In the genomic region with DNA sequence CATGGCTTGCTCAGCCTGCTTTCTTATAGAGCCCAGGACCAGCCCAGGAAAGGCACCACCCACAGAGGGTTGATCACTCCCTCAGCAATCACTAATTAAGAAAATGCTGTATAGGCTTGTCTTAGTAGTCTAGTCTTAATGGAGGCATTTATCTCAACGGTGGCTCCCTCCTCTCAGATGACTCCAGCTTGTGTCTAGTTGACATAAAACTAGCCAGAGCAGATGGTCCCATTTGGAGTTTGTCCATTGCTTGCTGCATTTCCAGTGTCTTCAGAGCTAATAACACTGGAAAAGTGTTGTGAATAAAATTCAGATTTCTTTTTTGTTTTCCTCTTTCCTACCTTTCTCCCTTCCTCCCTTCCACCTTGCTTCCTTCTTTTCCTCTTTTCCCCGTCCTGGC, we compare ENCODE assay signal across 18 mouse cellular contexts. TPM values are rescaled to one million over a fixed set of nuclear protein-coding genes. Genes with fewer than 3 reads are reported as not detected.
DNase-seq lines count a peak whose midpoint lies in the region; ATAC-seq and TF ChIP-seq lines count a peak whose summit lies in the region.
"Had no signal": no experiment of that assay in that cellular context is flagged by ENCODE, and none has a peak within 500 bp of the region (broad histone marks: within the 10 kb centered on the region; RNA-seq: fewer than 3 reads in every experiment).

No protein-coding gene starts in this region.

- no peak for DNase-seq in heart, adult 8-10 months (ENCODE audit: low spot score)
- no peak for DNase-seq in liver, adult 2 months (ENCODE audit: extremely low read depth, low read depth, low spot score)
- peak; percentile 31 for DNase-seq in cerebellum, adult 8-10 months
- no peak for DNase-seq in frontal cortex, postnatal 10 days (ENCODE audit: low spot score in 2 of 2)
- DNase-seq: adrenal gland, postnatal 25 days; kidney, adult 18-20 months; kidney, postnatal 14 days; lung, adult 2 months; thymus, postnatal 14 days had no signal

- no peaks in the 10 kb centered on the region for H3K27me3 ChIP-seq in heart, embryonic 13.5 days (replicated peaks)
- no peaks in the 10 kb centered on the region for H3K27me3 ChIP-seq in liver, adult 2 months (ENCODE audit: control insufficient read depth, insufficient read depth, low read length)
- no peaks in the 10 kb centered on the region for H3K27me3 ChIP-seq in liver, embryonic 12.5 days (replicated peaks)
- H3K27me3 ChIP-seq in neural tube, embryonic 14.5 days (ENCODE audit: control insufficient read depth, insufficient read depth, low read length), result no peaks in the 10 kb centered on the region
- no peaks in the 10 kb centered on the region for H3K27me3 ChIP-seq in intestine, embryonic 16.5 days (replicated peaks; ENCODE audit: control insufficient read depth, insufficient read depth, low read length)
- H3K27me3 ChIP-seq: CH12.LX; limb, embryonic 12.5 days had no signal

- WGBS in heart, embryonic 13.5 days, result 64% methylated on average over 2 of the region's 2 CpGs
- WGBS in liver, adult 2 months, result 84% methylated on average over 2 of the region's 2 CpGs
- 71% methylated on average over 2 of the region's 2 CpGs for WGBS in liver, embryonic 12.5 days (ENCODE audit: insufficient replicate concordance)
- WGBS in neural tube, embryonic 14.5 days, result 65% methylated on average over 2 of the region's 2 CpGs
- WGBS in intestine, embryonic 16.5 days, result 71% methylated on average over 2 of the region's 2 CpGs

- no peak for TF ChIP-seq POLR2A in liver, adult 2 months (IDR thresholded peaks at IDR 0.05; ENCODE audit: extremely low read depth, insufficient read depth, low read length)

- H3K4me3 ChIP-seq in heart, embryonic 13.5 days, result no peak overlapping the region
- H3K4me3 ChIP-seq in liver, adult 2 months (ENCODE audit: insufficient read depth, low read depth, low read length), result no peak overlapping the region
- no peak overlapping the region for H3K4me3 ChIP-seq in liver, embryonic 12.5 days
- H3K4me3 ChIP-seq in neural tube, embryonic 14.5 days (ENCODE audit: low read depth, low read length), result no peak overlapping the region
- H3K4me3 ChIP-seq in intestine, embryonic 16.5 days (ENCODE audit: low read length), result no peak overlapping the region
- H3K4me3 ChIP-seq: limb, embryonic 12.5 days had no signal

- no peaks in the 10 kb centered on the region for H3K9me3 ChIP-seq in heart, embryonic 13.5 days
- no peaks in the 10 kb centered on the region for H3K9me3 ChIP-seq in liver, embryonic 12.5 days (replicated peaks)
- no peaks in the 10 kb centered on the region for H3K9me3 ChIP-seq in neural tube, embryonic 14.5 days (ENCODE audit: control insufficient read depth, low read length)
- H3K9me3 ChIP-seq in intestine, embryonic 16.5 days (ENCODE audit: control insufficient read depth, low read length), result no peaks in the 10 kb centered on the region
- H3K9me3 ChIP-seq: limb, embryonic 12.5 days had no signal

- ATAC-seq in heart, embryonic 13.5 days (ENCODE audit: extremely low read depth, insufficient number of reproducible peaks, low FRiP score, low TSS enrichment), result no peak
- no peak for ATAC-seq in liver, embryonic 12.5 days
- ATAC-seq in neural tube, embryonic 14.5 days (ENCODE audit: low read depth), result 0 out of 2 replicates have a peak, but pooled peaks have one; percentile 21
- ATAC-seq in intestine, embryonic 16.5 days, result no peak
- ATAC-seq: forebrain, embryonic 14.5 days; midbrain, embryonic 16.5 days had no signal

- peaks cover 78% of the 10 kb centered on the region for H3K4me1 ChIP-seq in heart, embryonic 13.5 days
- H3K4me1 ChIP-seq in liver, adult 2 months (ENCODE audit: control insufficient read depth, insufficient read depth, low read length), result peaks cover 29% of the 10 kb centered on the region
- peaks cover 56% of the 10 kb centered on the region for H3K4me1 ChIP-seq in liver, embryonic 12.5 days
- H3K4me1 ChIP-seq in neural tube, embryonic 14.5 days (ENCODE audit: control insufficient read depth, insufficient read depth, low read length), result no peaks in the 10 kb centered on the region; the same call in 1 of the 2 replicates
- peaks cover 28% of the 10 kb centered on the region for H3K4me1 ChIP-seq in intestine, embryonic 16.5 days (ENCODE audit: control insufficient read depth, insufficient read depth, low read length)

- no peak overlapping the region for H3K9ac ChIP-seq in heart, embryonic 13.5 days
- no peak overlapping the region for H3K9ac ChIP-seq in liver, adult 2 months (ENCODE audit: low read depth, low read length)
- H3K9ac ChIP-seq in liver, embryonic 12.5 days, result no peak overlapping the region
- H3K9ac ChIP-seq in neural tube, embryonic 14.5 days (replicated peaks; ENCODE audit: low read depth, low read length), result no peak overlapping the region
- no peak overlapping the region for H3K9ac ChIP-seq in intestine, embryonic 16.5 days (ENCODE audit: low read depth, low read length)
- H3K9ac ChIP-seq: limb, embryonic 12.5 days had no signal

- peaks cover 22% of the 10 kb centered on the region for H3K79me2 ChIP-seq in liver, adult 2 months (ENCODE audit: control insufficient read depth, insufficient read depth, low read length)

- H3K27ac ChIP-seq in heart, embryonic 13.5 days (replicated peaks), result peak overlapping the region; percentile 12; the same call in 1 of the 2 replicates
- peak overlapping the region; percentile 50; the same call in 1 of the 2 replicates for H3K27ac ChIP-seq in liver, adult 2 months (replicated peaks; ENCODE audit: insufficient read depth, low read depth, low read length)
- H3K27ac ChIP-seq in liver, embryonic 12.5 days, result no peak overlapping the region
- H3K27ac ChIP-seq in neural tube, embryonic 14.5 days (ENCODE audit: low read depth, low read length), result no peak overlapping the region
- no peak overlapping the region for H3K27ac ChIP-seq in intestine, embryonic 16.5 days (ENCODE audit: low read length)
- H3K27ac ChIP-seq: limb, embryonic 12.5 days had no signal

- no peaks in the 10 kb centered on the region for H3K36me3 ChIP-seq in heart, embryonic 13.5 days
- H3K36me3 ChIP-seq in liver, adult 2 months (ENCODE audit: control insufficient read depth, insufficient read depth, low read length), result no peaks in the 10 kb centered on the region
- H3K36me3 ChIP-seq in liver, embryonic 12.5 days, result no peaks in the 10 kb centered on the region
- H3K36me3 ChIP-seq in neural tube, embryonic 14.5 days (ENCODE audit: control insufficient read depth, insufficient read depth, low read length), result no peaks in the 10 kb centered on the region
- H3K36me3 ChIP-seq in intestine, embryonic 16.5 days (ENCODE audit: control insufficient read depth, insufficient read depth, low read length), result no peaks in the 10 kb centered on the region
- H3K36me3 ChIP-seq: limb, embryonic 12.5 days had no signal

- no peak overlapping the region for H3K4me2 ChIP-seq in heart, embryonic 13.5 days
- H3K4me2 ChIP-seq in liver, embryonic 12.5 days, result no peak overlapping the region
- no peak overlapping the region for H3K4me2 ChIP-seq in neural tube, embryonic 14.5 days (ENCODE audit: low read depth, low read length)
- H3K4me2 ChIP-seq in intestine, embryonic 16.5 days (ENCODE audit: low read depth, low read length), result no peak overlapping the region
- H3K4me2 ChIP-seq: heart, embryonic 11.5 days; limb, embryonic 12.5 days had no signal

- no peak for TF ChIP-seq CTCF in liver, adult 2 months (IDR thresholded peaks at IDR 0.05; ENCODE audit: low read depth, low read length)

RNA-seq across cellular contexts. Expression of gene Reps1, which starts 13.9 kb away (rescaled TPM):
- polyA plus RNA-seq in heart, embryonic 13.5 days (2015; fragmentation: Nextera tagmentation; extraction: Ambion mirVana), result 7.8 and 8.5 TPM in 2 replicates
- total RNA-seq in heart, adult 8-10 months (2022), result 10 to 100 TPM; 27.0 to 30.8 (median 29.0) TPM
- 12.2 and 12.4 TPM in 2 replicates for total RNA-seq in liver, adult 2 months (2014; rRNA removed)
- polyA plus RNA-seq in liver, adult 2 months (2012; rRNA removed), result 16.0 and 17.6 TPM in 2 replicates
- 14.5 and 15.5 TPM in 2 replicates for polyA plus RNA-seq in liver, embryonic 12.5 days (2016; fragmentation: Nextera tagmentation; extraction: Ambion mirVana)
- 24.7 and 27.0 TPM in 2 replicates for polyA plus RNA-seq in neural tube, embryonic 14.5 days (2014; fragmentation: Nextera tagmentation; extraction: Ambion mirVana)
- polyA plus RNA-seq in intestine, embryonic 16.5 days (2015; fragmentation: Nextera tagmentation; extraction: Ambion mirVana), result 6.2 and 6.3 TPM in 2 replicates

RNA-seq across cellular contexts. Expression of gene Abracl, which starts 46.5 kb away (rescaled TPM):
- 146 and 167 TPM in 2 replicates for polyA plus RNA-seq in heart, embryonic 13.5 days (2015; fragmentation: Nextera tagmentation; extraction: Ambion mirVana)
- total RNA-seq in heart, adult 8-10 months (2022), result 10 to 100 TPM; 21.4 to 36.3 (median 25.7) TPM
- total RNA-seq in liver, adult 2 months (2014; rRNA removed), result 13.2 and 14.3 TPM in 2 replicates
- 5.8 and 6.3 TPM in 2 replicates for polyA plus RNA-seq in liver, adult 2 months (2012; rRNA removed)
- polyA plus RNA-seq in liver, embryonic 12.5 days (2016; fragmentation: Nextera tagmentation; extraction: Ambion mirVana), result 77.1 and 78.9 TPM in 2 replicates
- 62.4 and 74.9 TPM in 2 replicates for polyA plus RNA-seq in neural tube, embryonic 14.5 days (2014; fragmentation: Nextera tagmentation; extraction: Ambion mirVana)
- 158 and 162 TPM in 2 replicates for polyA plus RNA-seq in intestine, embryonic 16.5 days (2015; fragmentation: Nextera tagmentation; extraction: Ambion mirVana)

Comparison
In these comparisons a context has a peak if more than half of its experiments do, and no peak if none do; other contexts are left out.
1. H3K27ac ChIP-seq: peak in heart, embryonic 13.5 days (single experiment) and liver, adult 2 months (single experiment); none in liver, embryonic 12.5 days (single experiment), neural tube, embryonic 14.5 days (single experiment) and intestine, embryonic 16.5 days (single experiment).